Mouse (Mus musculus) thymus, postnatal 0 days (tissue): ENCODE data around the gene Kansl3. TPM values are rescaled to one million over a fixed set of nuclear protein-coding genes. Genes with fewer than 3 reads are reported as not detected.

Source experiments
- DNase-seq: peaks from one replicate; pipeline ENCODE4 v3.0.0-alpha.2; 2015; ENCODE audit warnings: low spot score
- polyA plus RNA-seq: library from polyadenylated mRNA; unstranded; fragments of >200 nt; fragmentation: Nextera tagmentation; extraction: Ambion mirVana; gene quantifications from 2 replicates; pipeline ENCODE4 v1.2.1, GENCODE M21; 2015

Kansl3 gene
- polyA plus RNA-seq, result 26.0 and 29.4 TPM in 2 replicates

DNA sequence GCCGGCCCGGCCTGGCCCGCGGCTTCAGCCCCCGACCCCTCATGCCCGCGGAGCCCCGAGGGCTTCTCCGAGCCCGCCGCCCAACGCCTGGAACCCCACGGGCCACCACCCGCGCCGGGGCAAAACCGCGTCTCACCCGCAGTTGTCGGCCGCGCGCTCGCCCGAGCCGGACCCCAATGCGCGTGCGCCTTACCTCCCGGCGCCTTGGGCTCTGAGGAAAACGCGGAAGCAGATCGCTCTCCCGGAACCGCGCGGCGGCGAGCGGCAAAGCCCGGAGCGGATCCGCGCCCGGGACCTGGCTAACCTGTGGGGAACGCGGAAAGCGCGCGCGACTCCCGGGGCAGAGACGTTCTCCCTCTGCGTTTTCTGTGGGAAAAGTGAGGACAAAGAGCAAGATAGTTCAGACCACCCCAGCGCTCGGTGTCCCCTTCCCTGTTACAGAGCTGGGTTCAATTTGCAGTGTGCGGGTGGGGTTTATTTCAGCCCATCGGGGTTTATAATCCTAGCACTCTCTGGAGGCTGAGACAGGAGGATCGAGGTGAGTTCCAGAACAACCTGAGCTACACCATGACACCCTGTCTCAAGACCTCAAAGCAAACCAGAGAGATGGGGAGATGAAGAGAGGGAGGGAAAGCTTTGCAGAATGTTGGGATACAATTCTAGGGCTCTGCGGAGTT lies at the start of gene Kansl3:
Gene Kansl3, minus strand, starts transcription at position 213 of the 677 bp plus-strand sequence.
- peak; percentile 94 for DNase-seq

DNA sequence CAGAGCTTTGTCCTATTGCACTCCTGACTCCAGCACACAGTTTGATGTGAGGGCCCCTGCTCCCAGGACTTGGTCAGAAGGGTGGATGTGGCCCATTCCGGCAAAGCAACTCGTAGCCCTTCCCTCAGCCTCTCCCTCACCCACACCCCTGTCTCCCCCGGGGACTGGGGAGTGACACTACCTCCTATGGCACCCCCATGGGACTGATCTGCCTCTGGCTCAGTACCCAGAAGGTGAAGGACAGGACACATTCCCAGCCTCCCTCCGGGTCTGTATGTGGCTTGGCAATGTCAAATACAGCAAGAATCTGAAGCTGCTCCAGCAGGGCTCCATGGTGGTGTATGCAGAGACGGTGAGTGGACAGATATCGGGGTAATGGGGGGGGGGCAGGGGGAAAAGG lies 35.5 kb upstream of the Kansl3 start:
- no peak for DNase-seq

DNA sequence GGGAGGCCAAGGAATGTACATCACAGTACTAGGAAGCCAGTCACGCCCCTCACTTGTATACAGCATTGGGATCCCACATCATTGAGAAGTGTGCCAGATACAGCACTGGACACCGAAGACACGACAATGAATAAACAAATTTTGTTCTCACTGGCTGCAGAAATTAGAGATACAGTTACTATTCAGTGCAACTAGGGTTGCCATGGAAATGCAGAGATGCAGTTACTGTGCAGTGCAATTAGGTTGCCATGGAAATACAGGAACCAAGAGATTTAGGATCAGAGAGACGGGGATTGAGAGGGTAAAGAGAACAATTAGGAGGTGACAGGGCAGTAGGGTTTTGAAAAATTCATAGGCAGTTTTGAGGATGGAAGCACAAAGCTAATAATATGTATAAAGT lies 32.5 kb upstream of the Kansl3 start:
- no peak for DNase-seq

DNA sequence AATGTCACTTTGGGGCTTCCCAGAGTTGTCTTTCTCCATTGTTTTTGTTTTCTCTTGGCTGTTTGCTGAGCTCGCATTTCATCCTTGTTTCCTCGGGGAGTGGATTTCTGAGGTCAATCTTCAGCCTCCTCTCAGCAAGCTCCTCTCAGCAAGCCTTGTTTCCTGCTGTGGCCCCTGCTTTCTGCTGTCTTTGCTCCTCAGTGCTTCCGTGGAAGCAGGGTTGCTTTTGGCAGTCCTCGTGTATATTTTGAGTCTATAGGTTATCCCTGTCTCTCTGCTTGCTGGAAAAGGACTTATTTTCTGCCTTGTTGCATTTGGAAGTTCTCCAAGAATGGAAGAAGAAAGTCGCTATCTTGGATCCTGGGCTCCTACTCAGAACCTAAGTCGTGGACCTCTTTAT lies 28.1 kb upstream of the Kansl3 start:
- no peak for DNase-seq

DNA sequence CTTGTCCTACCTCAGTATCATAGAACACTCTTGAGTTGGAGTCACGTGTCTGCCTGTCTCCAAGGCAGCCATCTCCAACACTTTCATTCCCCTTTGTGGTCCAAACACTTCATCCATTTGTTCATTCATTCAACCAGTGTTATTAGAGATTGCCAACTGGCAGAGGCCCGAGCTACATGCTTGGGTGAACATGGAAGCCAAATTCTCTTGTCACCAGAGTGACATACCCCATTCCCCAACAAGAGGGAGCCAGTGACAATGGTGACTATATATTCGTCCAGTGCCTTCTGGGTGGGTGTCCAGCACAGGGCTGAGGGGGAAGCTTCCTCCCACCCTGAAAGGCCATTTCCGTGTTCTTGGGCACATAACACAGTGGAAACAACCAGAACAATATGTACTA lies 10.6 kb upstream of the Kansl3 start:
- DNase-seq, result no peak

DNA sequence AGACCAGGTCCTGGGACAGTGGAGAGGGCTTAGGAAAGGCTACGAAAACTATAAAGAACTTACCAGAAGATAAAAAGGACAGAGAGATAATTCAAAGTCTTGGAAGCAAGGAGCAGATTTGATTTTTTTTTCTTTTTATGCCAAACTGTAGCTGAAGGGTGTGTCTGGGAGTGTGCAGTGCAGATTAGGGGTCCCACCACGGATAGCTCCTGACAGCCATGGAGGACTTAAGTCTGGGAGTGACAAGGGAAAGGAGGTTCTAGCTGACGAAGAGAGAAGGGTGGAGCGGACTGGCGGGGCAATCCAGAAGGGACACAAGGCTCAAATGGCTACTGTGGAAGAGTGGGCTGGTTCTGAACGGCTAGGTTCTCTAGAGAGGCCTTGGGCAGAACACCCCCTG lies 9.9 kb upstream of the Kansl3 start:
- DNase-seq, result no peak

DNA sequence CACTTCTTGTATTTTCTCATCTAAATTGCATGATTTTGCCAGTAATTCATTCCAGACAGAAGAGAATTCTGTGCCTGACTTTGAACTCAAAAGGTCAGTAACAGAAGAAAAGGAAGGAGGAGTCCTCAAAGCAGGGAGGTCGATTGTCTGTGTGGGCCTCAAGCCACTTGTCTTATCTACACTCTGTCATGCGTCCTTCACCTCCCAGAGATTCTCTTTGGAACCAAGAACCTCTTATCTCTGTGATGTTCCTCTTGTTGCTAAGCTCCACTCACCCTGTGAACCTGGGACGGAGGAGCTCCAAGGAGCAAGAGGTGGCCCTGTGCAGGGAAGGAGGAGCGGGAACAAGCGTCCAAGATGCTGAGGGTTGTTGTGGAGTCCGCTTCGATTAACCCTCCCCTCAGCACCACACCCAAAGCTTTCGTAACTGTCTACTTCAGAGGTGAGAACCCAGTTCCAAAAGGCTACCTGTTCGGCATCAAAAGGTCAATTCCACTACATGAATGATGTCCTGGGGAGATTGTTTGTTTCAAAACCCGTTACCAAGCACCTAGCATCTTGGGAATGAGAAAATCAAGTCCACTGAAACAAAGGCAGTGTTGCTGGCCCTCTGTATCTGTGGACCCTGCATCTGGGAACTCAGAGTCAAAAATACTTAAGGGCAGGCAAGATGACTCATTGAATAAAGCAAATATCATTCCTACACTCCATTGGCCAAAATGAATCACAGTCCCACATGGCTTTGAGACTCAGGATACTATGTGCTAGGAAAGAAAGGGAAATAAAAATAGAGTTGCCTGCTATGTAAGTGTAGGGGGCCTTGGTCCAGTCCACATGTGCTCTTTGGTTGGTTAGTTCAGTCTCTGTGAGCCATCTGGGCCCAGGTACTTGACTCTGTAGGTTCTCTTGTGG lies 3.2 kb upstream of the Kansl3 start, which contains the start of gene Fer1l5:
Gene Fer1l5, plus strand, starts transcription at position 358 of the 912 bp plus-strand sequence.
- DNase-seq, result no peak

DNA sequence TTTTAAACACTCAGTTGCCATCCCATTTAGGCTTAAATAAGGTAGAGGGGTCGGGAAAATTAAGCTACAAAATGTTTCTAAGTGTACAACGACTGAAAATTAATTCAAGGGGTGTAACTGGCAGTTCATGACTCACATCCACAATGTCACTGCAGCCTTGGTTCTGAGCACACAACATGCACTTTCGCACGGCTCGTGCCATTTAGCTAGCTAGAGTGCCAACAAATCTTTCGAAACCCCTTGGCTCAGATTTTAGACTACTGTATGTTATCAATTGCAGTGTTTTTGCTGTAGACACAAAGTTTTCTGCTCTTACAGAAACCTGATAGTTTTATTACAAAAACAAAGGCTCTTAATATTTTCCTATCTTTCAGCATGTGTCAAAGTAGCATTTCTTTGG lies 1.9 kb upstream of the Kansl3 start:
- DNase-seq, result no peak

DNA sequence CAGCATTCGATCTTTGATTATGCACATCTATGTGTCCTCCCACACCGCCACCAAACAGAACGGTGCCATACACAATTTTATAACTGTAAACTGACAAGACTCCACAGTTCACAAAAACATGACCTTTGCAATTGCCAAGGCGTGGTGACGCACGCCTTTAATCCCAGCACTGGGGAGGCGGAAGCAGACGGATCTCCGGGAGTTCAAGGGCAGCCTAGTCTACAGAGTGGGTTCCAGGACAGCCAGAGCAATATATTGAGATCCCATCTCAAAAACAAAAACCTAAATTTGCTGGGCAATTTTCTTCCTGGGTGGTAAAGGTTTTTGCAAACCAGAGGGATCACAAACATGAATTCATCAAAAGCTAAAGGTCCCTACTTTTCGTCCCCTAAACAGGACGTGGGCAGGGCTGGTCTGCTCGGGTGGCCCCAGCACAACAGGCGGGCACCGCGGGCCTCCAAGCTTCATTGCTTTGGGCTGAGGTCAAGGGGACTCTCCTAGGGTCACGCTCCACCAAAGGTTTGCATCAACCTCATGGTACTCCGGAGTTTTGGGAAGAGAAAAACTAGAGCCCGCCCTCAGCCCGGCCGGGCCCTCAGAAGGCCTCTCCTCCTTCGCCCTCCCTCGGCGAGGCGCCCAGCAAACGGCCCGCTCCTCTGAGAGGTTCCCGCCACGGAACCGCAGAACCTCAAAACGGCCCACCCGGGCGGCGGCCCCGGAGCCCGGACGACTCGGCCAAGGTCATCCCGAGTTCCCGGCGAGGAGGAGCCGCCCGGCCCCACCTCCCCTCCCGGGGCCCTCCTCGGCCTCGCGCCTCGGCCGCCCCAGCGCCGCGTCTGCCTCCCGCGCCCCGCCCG lies 641 bp downstream of the Kansl3 start:
- peak; percentile 46 for DNase-seq

DNA sequence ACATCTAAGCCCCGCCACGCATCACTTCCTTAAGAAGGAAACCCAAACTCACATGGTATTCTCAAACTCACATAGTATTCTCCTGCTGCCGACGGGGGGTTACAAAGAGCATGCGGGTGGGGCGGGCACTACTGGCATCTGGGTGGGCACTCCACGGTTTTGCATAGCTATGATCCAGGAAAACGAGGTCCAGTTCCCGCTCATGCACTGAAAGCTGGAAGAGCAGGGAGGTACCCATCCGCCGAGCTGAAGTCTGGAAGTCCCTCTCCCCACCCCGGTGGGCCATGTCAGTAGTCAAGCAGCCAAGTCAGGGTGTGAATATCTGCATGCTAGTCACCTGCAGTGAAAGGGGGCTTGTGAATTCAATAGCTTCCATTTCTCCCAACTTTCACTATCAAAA lies 1.3 kb downstream of the Kansl3 start:
- DNase-seq, result peak; percentile 2

DNA sequence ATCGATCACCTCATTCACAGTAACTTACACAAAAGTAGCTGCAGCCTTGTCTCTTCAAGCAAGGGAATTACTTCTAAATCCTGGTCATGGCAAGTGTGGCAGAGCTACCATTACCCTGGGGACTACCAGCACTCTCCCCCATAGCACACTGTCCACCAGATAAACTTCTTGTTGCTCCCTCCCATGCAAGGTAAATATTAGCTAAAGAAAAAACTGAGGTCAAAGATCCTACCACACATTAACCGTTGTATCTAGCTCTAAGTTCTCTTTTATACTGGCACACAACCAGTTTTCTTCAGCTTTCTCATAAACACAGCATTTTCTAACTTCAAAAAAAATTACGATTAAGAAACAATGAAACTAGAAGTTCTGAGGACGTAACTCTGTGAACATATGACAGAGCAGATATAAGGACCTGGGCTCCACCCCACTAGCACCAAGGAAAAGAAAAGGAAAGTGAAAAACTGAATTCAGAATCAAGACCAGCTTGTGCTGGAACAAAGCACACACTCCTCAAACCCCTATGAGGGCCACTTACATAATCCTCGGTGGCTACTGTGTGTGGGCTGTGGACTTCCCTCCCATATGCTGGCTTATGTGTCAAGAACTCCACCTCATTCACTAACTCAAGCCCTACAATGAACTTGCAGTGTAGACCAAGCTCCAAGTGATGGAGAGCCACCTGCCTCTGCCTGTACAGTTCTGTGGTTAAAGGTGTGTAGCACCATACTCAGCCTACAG lies 11.9 kb downstream of the Kansl3 start:
- no peak for DNase-seq

DNA sequence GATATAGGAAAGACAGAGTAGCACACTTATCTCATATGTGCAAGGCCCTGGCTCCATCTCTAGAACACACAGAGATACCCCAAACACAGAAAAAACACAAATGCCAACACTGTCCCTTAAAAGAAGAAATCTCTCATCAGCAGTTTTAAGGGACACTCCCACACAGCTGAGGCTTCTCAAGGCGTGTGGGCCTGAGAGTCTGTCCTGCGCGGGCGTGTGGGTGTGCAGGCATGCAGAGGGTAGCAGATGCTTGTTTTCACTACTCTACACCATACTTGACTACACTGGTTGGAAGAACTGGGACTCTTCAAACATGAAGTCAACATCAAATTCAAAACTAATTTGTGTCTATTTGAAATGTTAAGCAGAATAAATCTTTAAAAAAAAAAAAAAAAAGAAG lies 16.6 kb downstream of the Kansl3 start:
- DNase-seq, result no peak

DNA sequence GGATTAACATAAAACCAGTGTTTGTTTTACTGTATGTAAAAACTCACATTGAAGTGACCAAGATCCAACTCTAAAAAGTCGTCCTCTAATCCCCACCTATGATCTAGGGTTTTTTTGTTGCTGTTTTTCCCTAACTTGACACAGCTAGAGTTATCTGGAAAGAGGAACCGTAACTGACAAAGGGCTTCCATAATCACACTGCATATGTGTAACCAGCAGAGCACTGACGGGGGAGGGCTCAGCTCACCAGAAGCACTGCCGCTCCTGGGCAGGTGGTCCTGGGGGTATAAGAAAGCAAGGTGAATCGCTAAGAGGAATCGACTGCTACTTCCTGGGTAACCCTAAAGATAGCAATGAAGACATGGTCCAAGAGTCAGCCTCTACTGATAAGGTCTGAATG lies 26.4 kb downstream of the Kansl3 start:
- DNase-seq, result no peak

DNA sequence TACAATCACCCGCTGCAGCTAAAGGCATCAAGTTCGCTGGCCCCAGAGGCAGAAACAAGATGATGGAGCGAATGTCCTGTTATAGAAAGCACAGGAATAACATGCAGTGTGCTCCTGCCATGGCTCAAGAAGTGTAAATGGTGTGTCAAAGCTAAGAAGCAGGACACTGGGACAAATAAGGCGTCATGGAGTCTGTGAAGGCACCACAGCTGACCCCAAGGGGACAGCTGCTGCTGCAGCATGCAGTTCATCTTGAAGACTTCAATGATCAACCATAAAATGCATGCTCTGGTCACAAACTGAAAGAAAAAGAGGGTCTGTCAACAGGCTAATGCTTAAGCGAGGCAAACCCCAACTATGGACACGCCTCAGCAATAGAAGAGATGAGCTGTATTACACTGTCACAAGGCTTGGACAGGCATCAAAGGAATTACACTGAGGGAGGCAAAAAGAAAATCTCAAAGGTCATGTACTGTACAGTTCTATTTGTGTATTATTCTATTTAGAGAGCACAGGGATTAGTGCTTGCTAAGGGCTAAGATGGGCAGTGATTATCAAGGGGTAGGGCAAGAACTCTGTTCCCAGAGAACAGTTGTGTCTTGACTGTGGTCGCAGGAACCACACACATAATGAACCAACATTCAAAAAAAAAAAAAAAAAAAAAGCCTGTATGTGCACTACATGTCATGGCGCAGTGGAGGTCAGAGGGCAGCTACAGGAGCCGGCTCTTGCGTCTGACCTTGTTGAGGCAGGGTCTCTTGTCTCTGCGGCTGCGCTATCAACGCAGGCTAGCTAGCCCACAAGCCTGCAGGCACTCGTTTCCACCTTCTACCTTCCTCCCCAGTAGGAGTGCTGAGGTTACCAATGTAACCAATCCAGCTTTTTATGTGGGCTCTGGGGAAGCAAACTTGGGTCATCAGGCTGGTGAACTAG lies 35.8 kb downstream of the Kansl3 start:
- DNase-seq, result no peak

DNA sequence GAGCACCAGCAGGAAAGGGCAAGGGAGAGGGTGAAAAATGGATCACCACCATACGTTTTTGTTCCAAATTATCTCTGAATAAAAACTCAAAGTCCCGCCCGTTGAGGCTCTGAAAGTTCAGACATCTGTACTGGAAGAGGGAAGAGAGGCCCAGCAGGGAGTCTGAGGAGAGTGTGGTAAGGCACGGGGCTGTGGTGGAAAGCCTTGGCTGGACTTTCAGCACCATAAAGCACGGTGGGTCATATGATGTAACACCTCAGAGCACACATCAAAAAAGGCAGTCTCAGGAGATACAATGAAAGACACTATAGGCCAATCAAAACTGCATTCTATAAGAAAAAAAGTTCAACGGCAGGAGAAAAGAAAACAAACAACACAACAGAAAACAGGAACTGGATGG lies 37.2 kb downstream of the Kansl3 start:
- no peak for DNase-seq

DNA sequence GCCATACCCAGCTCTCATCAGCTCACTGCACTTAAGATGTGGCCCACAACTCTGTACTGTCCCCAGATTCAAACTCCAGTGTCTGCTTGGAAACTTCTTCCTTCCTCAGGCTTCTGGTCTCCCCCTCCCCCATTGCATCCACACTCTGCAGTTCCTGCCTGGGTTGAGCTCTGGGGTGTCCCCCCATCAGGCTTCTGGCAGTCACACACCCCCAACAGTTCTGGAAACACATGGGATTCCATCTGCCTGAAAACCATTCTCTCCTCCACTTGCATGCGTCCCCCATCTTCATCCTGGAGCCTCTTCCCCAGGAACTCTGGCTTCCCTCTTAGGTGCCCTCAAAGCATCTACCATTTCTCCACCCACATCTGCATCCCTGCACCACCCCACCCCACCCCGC lies 42.2 kb downstream of the Kansl3 start:
- DNase-seq, result no peak

DNA sequence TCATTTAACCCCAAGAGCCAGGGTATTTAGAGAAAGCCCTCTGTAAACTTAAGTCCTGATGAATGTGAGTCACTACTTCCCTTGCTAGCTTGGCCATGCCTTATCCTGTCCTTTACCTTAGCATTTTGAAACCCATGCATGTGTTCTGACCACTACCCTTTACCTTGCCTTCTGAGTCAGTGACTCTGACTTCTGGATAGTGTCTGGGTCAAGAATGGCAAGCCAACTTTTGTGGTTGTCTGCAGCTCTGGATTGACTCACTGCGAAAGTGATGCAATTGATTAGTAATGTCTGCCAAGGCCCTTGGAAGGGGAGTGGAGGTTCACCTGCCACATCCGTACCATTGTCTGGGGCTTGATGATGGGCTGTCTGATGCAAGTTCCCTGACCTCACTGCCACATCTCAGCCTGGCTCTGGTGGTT lies 43.1 kb downstream of the Kansl3 start:
- DNase-seq, result no peak

DNA sequence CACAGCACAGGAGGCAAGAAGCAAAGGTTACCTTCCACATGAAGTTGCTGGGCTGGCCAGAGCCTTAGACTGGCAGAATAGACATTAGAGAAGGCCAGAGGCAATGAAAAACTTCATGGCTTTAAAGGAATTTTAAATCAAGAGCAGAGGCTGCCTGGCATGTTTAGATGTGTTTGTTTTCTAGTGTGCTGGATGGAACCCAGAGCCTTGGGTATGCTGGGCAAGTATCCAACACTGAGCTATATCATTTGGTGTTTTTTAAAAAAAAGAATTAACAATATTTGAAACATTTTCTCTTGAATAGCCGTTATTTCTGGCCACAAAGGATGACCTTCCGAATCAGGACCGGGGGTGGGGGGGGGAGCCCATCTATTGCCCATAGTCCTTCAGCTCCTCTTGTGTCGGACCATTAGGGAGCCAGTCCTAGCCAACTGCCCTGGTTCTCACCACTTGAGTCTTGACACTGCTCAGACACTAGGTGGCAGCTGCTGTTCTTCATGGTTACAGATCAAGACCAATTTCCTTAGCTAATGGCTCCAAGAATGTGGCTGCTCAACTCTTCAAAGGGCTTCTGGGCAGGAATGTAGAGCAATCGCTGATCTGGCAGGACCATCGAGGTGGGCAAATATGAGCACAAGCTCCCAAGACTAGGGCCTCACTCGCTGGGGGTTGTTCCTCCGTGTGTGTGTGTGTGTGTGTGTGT lies 45.1 kb downstream of the Kansl3 start:
- DNase-seq, result peak; percentile 28

DNA sequence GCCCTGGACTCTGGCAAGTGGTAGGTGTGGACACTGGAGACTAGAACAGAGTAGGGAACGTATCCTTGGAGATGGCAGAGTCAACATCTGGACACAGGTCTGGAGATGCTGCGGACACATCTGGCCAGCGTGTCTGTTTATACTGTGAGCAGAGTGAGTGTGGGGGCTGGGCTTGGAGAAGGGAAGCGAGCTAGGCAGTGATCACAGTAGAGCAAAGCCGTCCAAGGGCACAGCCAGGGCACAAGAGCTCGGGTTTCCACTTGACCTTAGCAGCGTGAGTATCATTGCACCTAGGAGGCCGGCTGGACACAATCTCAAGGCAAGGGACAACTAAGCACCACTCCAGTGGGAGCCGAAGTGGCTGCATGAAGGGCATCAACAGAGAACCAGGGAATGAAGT lies 45.9 kb downstream of the Kansl3 start:
- DNase-seq, result no peak
